Mouse (Mus musculus): ENCODE measurements around the gene Mybbp1a. TPM values are rescaled to one million over a fixed set of nuclear protein-coding genes. Genes with fewer than 3 reads are reported as not detected.

Mybbp1a gene
- 148 and 215 TPM in 2 replicates for polyA plus RNA-seq (2016; fragmentation: Nextera tagmentation; extraction: Ambion mirVana)

DNA sequence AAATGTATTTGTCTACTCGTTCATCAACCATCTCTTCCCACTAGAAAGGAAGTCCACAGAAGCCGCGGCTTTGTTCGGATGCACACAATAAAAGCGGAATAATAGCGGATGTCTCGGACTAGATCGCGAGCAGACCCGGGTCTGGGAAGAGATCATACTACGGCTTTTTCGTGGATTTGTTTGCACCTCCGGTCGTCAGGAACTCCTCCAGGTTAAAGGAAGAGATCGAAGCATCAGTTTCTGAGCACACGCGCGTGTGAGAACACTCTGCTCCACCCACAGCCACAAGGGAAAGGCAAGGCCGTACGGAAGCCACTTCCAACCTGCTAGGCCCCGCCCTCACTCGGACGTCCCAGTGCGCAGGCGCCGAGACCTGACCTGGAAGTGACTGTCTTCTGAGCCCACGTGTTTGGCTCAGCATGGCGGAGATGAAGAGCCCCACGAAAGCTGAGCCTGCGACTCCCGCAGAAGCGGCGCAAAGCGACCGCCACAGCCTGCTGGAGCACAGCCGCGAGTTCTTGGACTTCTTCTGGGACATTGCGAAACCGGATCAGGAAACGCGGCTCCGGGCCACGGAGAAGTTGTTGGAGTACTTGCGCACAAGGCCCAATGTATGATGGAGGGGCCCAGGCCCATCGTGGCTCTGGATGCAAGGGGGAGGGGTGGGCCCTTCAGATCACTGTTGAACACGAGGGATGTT, at the start of gene Mybbp1a:
Gene Mybbp1a (plus strand): TSS at position 391 of the 700 bp plus-strand sequence.
- peak; percentile 98 for DNase-seq (ENCODE audit: low spot score)
- WGBS = under 1% methylated on average over 46 of the region's 46 CpGs
- H3K9me3 ChIP-seq = no peaks in the 10 kb centered on the region

DNA sequence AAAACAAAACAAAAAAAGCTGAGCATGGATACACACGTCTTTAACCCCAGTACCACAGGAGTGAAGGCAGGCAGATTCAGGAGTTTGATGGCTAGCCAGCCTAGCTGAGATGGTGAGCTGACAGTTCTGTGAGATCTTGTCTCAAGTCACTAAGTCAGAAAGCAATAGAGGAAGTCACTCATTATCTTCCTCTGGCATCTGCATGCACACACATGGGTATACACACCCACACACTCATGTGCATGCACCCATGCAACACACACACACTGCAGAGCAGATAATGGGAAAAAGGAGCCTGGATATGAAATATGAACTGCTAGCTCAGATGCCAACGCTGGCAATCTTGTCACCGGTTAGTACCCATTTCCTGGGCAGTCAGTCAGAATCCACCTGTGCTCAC, 47.9 kb upstream of the Mybbp1a start:
- Histone ChIP-seq H3K27me3 (ENCODE audit: insufficient read depth, poor library complexity, severe bottlenecking) (no peaks in the 10 kb centered on the region), H3K36me3 (peaks cover 9% of the 10 kb centered on the region), H3K9me3 (no peaks in the 10 kb centered on the region), H3K27ac (no peak overlapping the region), H3K4me3 (no peak overlapping the region), H3K4me1 (replicated peaks) (no peaks in the 10 kb centered on the region)
- DNase-seq (ENCODE audit: low spot score) = no peak
- 90% methylated on average over 3 of the region's 3 CpGs for WGBS

More for the DNA sequence above, at the start of gene Mybbp1a:
- peak within 1 kb of the TSS; percentile 95 for H3K27ac ChIP-seq
- H3K4me3 ChIP-seq = peak within 1 kb of the TSS; percentile 94
- no peaks in the 10 kb centered on the region for H3K27me3 ChIP-seq (ENCODE audit: insufficient read depth, poor library complexity, severe bottlenecking)
- H3K36me3 ChIP-seq = peaks cover 42% of the 10 kb centered on the region
- H3K4me1 ChIP-seq (replicated peaks) = peaks cover 16% of the 10 kb centered on the region

DNA sequence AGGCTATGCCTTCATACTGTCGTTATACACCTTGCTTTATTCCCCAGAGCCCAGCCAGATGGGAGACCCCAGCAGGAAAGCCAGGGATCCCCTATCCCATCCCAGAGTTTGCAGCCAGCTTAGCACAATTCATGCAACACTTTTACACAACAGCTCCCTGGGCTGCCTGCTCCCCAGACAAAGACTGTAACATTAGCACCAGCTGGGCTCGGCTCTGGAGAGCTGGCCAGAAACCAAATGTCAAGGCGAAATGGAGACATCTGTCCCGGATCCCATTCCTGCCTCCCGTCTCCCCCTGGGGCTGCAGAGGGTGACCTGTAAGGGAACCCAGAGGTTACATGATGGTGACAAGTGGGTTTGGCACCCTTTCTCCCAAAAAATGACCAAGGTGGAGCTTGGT, 47.5 kb upstream of the Mybbp1a start:
- Histone ChIP-seq H3K9me3 (no peaks in the 10 kb centered on the region), H3K27ac (no peak overlapping the region), H3K4me3 (no peak overlapping the region), H3K36me3 (peaks cover 9% of the 10 kb centered on the region), H3K4me1 (replicated peaks) (no peaks in the 10 kb centered on the region), H3K27me3 (ENCODE audit: insufficient read depth, poor library complexity, severe bottlenecking) (no peaks in the 10 kb centered on the region)
- 68% methylated on average over 5 of the region's 5 CpGs for WGBS
- no peak for DNase-seq (ENCODE audit: low spot score)

DNA sequence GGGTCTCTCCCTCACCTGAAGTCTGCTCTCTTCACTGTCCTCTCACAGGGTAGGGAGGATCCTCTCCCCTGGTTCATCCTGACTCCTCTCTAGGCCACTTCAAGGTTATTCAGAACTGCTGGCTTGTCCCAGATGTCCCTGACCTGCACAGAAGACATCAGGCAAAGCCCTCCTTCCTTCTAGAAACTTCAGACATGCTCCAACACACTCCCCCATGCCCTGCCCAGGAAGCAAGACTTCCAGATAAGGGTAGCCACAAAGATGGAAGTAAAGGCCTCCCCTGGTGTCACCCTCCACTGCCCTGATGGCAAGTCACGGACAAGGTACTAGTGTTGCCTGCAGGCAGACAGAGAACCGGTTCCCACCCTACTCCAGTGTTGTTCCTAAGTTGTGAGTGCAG, 46.5 kb upstream of the Mybbp1a start:
- 85% methylated on average over 2 of the region's 2 CpGs for WGBS
- Histone ChIP-seq H3K4me3 (no peak overlapping the region), H3K9me3 (no peaks in the 10 kb centered on the region), H3K36me3 (peaks cover 14% of the 10 kb centered on the region), H3K27ac (no peak overlapping the region), H3K27me3 (ENCODE audit: insufficient read depth, poor library complexity, severe bottlenecking) (no peaks in the 10 kb centered on the region), H3K4me1 (replicated peaks) (no peaks in the 10 kb centered on the region)
- DNase-seq (ENCODE audit: low spot score) = no peak

DNA sequence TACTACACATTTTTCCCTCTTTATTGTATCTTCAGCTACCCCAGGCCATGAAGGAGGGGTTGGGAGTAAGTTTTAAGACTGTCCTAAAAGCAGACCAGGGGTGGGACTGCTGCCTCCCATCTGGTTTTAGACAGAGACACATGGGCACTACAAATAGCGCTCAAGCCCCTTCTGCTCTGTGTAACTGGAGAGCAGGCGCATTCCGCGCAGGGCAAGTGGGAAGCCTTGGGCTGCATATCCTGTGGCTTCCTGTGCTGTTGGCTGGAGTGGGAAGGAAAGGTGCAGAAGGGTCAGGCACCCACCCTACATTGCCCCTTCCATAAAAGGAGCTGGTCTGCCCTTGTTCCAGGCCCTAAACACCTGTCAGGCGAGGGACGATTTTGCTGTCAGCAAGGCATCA, 45.5 kb upstream of the Mybbp1a start:
- DNase-seq (ENCODE audit: low spot score) = no peak
- Histone ChIP-seq H3K27me3 (ENCODE audit: insufficient read depth, poor library complexity, severe bottlenecking) (no peaks in the 10 kb centered on the region), H3K9me3 (no peaks in the 10 kb centered on the region), H3K4me3 (no peak overlapping the region), H3K27ac (no peak overlapping the region), H3K4me1 (replicated peaks) (peaks cover 6% of the 10 kb centered on the region; the same call in 1 of the 2 replicates), H3K36me3 (peaks cover 24% of the 10 kb centered on the region)
- WGBS = 78% methylated on average over 6 of the region's 6 CpGs

DNA sequence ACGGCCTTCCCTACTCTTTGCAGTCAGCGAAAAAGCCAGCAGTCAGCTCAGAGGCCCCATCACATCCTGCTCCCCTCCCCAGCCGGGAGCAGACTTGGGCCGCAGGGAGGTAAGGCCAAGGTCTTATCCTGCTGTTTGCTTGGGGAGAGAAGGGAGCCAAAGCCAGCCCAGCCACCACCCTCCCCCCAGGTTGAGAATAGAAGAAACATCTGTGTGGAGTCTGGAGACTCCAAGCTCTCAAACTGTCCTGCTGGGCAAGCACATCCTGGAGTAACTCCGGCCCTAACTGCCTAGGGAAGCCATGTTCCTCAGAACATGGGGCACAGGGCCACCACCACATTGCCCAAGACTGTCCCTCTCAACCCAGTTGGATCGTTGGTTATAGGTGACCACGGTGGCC, 44.5 kb upstream of the Mybbp1a start:
- Histone ChIP-seq H3K27ac (peak overlapping the region; percentile 56), H3K36me3 (peaks cover 27% of the 10 kb centered on the region), H3K27me3 (ENCODE audit: insufficient read depth, poor library complexity, severe bottlenecking) (no peaks in the 10 kb centered on the region), H3K4me3 (no peak overlapping the region), H3K4me1 (replicated peaks) (peaks cover 16% of the 10 kb centered on the region), H3K9me3 (no peaks in the 10 kb centered on the region)
- 86% methylated on average over 7 of the region's 7 CpGs for WGBS
- no peak for DNase-seq (ENCODE audit: low spot score)

DNA sequence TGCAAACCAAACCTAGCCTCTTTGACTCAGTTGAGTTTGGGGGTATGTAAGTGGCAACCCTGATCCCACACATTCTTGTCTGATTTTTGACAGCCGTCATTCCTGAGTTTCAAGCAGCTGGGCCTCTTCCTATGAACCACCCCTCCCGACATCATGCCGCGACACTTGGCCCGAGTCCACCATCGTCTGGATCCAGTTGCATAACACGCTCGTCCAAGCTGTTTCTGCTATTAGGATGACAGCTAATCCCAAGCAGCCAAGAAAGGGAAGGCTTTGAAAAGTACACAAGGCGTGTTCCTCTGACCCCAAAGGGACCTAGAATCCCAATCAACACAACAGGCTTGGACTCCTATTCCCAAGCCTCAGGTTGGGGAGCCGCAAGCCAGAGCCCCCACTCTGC, 44.1 kb upstream of the Mybbp1a start:
- Histone ChIP-seq H3K27me3 (ENCODE audit: insufficient read depth, poor library complexity, severe bottlenecking) (no peaks in the 10 kb centered on the region), H3K4me3 (no peak overlapping the region), H3K27ac (no peak overlapping the region; the same call in 1 of the 2 replicates), H3K9me3 (no peaks in the 10 kb centered on the region), H3K36me3 (peaks cover 27% of the 10 kb centered on the region), H3K4me1 (replicated peaks) (peaks cover 20% of the 10 kb centered on the region)
- DNase-seq (ENCODE audit: low spot score) = no peak
- WGBS = 90% methylated on average over 10 of the region's 10 CpGs

DNA sequence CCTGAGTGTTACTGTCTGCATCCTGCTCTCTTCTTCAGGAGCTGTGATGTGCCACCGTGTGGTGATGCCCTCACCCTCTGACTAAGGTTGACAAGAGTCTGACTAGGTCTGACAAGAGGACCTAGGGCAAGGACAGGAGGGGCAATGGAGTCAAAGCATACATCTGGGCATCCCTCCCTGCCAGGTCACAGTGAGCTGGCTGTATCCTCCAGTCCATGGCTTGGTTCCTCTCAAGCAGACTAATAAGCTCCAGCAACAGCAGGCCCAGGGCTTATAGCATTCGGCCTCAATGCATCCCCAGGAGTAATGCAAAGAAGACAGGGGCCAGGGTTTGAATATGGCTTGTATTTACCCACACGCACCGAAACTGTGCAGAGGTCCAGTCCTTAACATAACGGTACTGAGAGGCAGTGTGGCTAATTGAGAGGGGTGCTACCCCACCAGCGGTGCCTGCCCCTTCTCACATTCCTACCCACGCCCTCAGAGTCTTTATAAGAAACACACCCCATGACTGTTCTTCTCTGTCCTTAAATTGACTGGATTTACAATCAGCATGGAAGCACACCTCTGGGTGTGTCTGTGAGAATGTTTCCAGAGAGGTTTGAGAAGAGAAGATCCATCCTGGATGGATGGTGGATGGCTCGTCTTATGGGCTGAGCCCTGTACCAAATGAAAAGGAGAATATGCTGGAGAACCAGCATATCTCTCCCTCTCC, 43.2 kb upstream of the Mybbp1a start:
- Histone ChIP-seq H3K4me3 (no peak overlapping the region), H3K27me3 (ENCODE audit: insufficient read depth, poor library complexity, severe bottlenecking) (no peaks in the 10 kb centered on the region), H3K36me3 (peaks cover 29% of the 10 kb centered on the region), H3K4me1 (replicated peaks) (peaks cover 29% of the 10 kb centered on the region), H3K9me3 (no peaks in the 10 kb centered on the region), H3K27ac (no peak overlapping the region)
- DNase-seq (ENCODE audit: low spot score) = no peak
- 89% methylated on average over 8 of the region's 8 CpGs for WGBS

DNA sequence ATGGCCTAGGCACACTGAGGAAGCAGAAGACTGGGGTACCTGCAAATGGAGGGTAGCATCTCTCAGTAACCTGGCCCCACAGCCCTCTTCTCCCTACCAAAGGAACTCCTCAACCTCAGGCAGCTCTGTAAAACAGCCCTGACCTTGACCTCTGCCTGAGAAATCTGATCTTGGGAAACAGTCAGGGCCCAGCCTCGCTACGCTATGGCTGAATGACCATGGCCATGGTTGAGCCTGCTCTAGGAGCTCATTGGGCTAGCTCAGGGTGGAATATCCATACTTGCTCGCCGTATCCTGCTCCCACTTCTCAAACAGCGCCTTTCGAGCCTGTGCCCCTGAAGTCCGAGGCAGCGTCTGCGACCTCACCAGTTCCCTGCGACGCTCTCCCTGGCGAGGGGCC, 40.1 kb upstream of the Mybbp1a start:
- 81% methylated on average over 12 of the region's 12 CpGs for WGBS
- peak overlapping the region; percentile 68; the same call in 1 of the 2 replicates for H3K27ac ChIP-seq
- peaks cover 26% of the 10 kb centered on the region; the same call in 1 of the 2 replicates for H3K36me3 ChIP-seq
- peaks cover 43% of the 10 kb centered on the region for H3K4me1 ChIP-seq (replicated peaks)
- H3K4me3 ChIP-seq = no peak overlapping the region
- DNase-seq (ENCODE audit: low spot score) = no peak
- H3K27me3 ChIP-seq (ENCODE audit: insufficient read depth, poor library complexity, severe bottlenecking) = no peaks in the 10 kb centered on the region; the same call in 1 of the 2 replicates
- no peaks in the 10 kb centered on the region for H3K9me3 ChIP-seq

DNA sequence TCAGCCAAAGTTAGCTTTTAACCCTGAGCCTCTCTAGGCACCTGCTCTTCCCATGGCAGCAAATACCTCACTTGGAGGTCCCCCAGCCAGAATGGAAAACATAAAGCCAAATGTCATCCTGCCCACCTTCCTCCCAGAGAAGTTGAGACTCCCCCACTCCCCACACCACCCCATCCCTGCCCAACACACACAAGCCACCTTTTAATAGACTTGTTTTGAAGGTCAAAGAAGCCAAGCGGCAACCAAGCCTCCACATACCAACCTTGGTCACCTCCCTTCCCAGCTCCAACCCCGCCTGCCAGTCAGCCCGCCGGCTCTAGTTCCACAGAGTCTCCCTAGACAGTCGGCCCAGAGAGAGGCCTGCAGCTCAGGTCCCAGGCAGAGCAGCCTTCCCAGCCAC, 39.1 kb upstream of the Mybbp1a start:
- WGBS = 70% methylated on average over 5 of the region's 5 CpGs
- Histone ChIP-seq H3K36me3 (peaks cover 26% of the 10 kb centered on the region; the same call in 1 of the 2 replicates), H3K4me1 (replicated peaks) (peaks cover 53% of the 10 kb centered on the region), H3K4me3 (no peak overlapping the region), H3K9me3 (no peaks in the 10 kb centered on the region), H3K27ac (peak overlapping the region; percentile 45), H3K27me3 (ENCODE audit: insufficient read depth, poor library complexity, severe bottlenecking) (peaks cover 1% of the 10 kb centered on the region; the same call in 1 of the 2 replicates)
- no peak for DNase-seq (ENCODE audit: low spot score)

DNA sequence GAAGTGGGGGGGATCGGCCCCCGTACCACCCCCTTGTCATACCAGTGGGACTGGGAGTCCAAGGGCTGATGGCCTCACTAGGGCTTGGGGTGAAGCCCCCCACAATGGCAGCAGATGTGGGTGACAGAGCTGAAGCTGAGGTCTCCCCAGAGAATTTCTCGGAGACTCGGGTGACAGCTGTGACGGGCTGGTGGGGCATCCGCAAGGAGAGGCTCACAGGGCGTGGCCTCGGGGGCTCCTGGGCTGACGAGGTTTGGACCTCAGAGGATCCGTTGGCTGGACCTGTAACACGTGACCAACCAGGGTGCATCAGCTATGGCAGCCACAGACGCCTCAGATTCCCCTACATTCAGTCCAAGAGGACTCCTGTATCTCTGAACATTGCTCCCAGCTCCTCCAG, 38.2 kb upstream of the Mybbp1a start:
- peaks cover 62% of the 10 kb centered on the region for H3K4me1 ChIP-seq (replicated peaks)
- H3K4me3 ChIP-seq = no peak overlapping the region
- no peak for DNase-seq (ENCODE audit: low spot score)
- peaks cover 26% of the 10 kb centered on the region; the same call in 1 of the 2 replicates for H3K36me3 ChIP-seq
- H3K27me3 ChIP-seq (ENCODE audit: insufficient read depth, poor library complexity, severe bottlenecking) = peaks cover 11% of the 10 kb centered on the region
- peak overlapping the region; percentile 45; the same call in 1 of the 2 replicates for H3K27ac ChIP-seq
- H3K9me3 ChIP-seq = no peaks in the 10 kb centered on the region
- WGBS = 89% methylated on average over 12 of the region's 12 CpGs

DNA sequence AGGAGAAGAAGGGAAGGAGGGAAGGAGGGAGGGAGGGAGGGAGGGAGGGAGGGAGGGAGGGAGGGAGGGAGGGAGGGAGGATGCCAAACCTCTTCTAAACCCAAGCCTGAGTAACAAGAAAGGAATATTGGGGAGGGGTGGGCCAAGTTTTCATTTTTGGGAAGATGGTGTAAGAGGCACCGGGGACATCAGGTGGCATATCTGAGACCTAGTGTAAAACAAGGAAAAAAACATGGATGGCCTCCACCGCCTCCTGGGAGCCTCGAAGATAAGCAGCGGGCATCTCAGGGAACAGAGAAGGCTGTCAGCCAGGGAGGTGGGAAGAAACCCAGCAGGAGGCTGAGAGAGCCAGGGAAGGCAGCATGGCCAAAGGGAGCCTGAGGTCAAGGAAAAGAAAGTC, 35.6 kb upstream of the Mybbp1a start:
- Histone ChIP-seq H3K36me3 (0 out of 2 replicates have a peak, but pooled peaks cover 13% of the 10 kb centered on the region), H3K4me1 (replicated peaks) (peaks cover 83% of the 10 kb centered on the region), H3K27ac (peak overlapping the region; percentile 40), H3K27me3 (ENCODE audit: insufficient read depth, poor library complexity, severe bottlenecking) (peaks cover 35% of the 10 kb centered on the region), H3K9me3 (no peaks in the 10 kb centered on the region), H3K4me3 (no peak overlapping the region)
- no peak for DNase-seq (ENCODE audit: low spot score)
- WGBS = 55% methylated on average over 4 of the region's 4 CpGs

DNA sequence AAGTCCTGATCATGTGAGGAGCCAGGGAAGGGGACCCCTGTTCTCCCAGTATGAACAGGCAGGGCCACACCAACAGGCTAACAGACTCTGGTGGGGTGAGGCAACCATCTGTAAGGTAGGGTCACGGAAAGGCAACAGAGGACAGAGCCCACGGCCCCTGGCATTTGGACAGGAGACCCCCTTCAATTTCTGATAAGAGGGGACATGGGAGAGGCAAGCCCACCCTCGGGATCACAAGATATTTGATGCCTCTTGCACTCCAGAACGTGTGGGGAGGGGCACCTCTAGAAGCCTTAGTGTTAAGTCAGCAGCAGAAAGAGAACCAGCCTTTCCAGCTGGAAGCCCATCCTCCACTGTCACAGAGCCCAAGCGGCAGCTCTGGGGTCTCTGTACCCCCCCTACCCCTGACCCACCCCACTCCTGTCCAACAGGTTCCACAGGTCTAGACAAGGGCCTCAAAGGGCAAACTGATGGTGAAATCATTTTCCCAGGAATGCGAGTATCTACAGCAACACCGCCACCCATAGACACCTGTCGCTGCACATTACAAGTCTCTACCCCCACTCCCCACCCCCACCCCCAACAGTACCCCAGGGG, 35.0 kb upstream of the Mybbp1a start:
- H3K27ac ChIP-seq = peak overlapping the region; percentile 40
- H3K4me3 ChIP-seq = no peak overlapping the region
- peaks cover 42% of the 10 kb centered on the region for H3K27me3 ChIP-seq (ENCODE audit: insufficient read depth, poor library complexity, severe bottlenecking)
- 58% methylated on average over 8 of the region's 8 CpGs for WGBS
- H3K4me1 ChIP-seq (replicated peaks) = peaks cover 83% of the 10 kb centered on the region
- no peak for DNase-seq (ENCODE audit: low spot score)
- H3K9me3 ChIP-seq = no peaks in the 10 kb centered on the region
- 0 out of 2 replicates have a peak, but pooled peaks cover 8% of the 10 kb centered on the region for H3K36me3 ChIP-seq

All from hindbrain, embryonic 10.5 days (tissue).